Mouse (Mus musculus) gastrocnemius, adult 8-10 months (tissue): ENCODE results near the gene Gm10382. TPM values are rescaled to one million over a fixed set of nuclear protein-coding genes. Genes with fewer than 3 reads are reported as not detected.
A peak's percentile ranks its signal among the peaks of the same experiment; 100 is the strongest.
"Not testable (repeated sequence)": the region's sequence is repeated elsewhere in the genome, so short reads cannot be mapped to it uniquely, and the experiment has no call there.

Experiments
- DNase-seq, 2 experiments: peaks; one replicate each; pipeline ENCODE4 v3.0.0; 2022; ENCODE audit warnings: low spot score in 2 of 2
- total RNA-seq, 4 experiments: library from RNA; stranded (reverse); gene quantifications; 2 replicates each; pipeline ENCODE4 v1.2.4; 2022

The Gm10382 gene
- total RNA-seq, 4 experiments from 2014 or later, result 0.31 to 0.34 TPM; not detected in 2

DNA sequence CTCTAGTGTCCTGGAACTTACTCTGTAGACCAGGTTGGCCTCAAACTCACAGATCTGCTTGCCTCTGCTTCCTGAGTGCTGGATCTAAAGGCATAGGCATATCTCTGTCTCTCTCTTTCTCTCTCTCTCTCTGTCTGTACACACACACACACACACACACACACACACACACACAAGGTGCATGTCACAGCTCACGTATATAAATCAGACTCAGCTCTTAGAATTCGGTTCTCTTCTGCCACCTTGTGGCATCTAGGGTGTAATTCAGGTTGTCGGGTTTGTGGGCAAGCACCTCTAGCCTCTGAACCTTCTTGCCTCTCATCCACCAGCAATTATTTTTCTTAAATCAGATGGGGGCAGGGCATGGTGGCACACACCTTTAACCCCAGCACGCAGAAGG is 20.6 kb upstream of the Gm10382 start:
- DNase-seq, result peak in 1 of 2 experiments; percentile 44

- DNase-seq, result no peak
Measured at GRCm38 (mm10) chr5:125370950-125371693, 18.0 kb upstream of the Gm10382 start.

DNA sequence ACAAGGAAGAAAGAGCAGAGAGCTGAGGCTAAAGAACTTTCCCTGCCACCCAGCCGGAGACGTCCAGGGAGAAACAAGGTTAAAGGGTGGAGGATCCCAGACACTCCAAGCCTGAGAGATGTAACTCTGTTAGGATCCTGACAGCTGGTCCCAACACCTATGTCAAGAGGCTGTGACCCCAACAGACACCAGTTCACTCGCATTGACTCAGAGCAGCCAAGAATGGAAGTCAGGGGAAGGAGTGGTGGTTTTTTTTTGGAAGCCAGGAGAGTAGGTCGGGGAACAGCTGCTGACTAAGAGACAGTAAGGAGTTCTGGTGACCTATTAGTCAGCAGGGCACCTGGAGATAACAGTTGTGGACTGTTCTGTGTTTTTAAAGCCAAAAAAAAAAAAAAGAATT is 17.1 kb upstream of the Gm10382 start:
- no peak for DNase-seq

- DNase-seq, result no peak
Measured at GRCm38 (mm10) chr5:125375871-125376270, 13.3 kb upstream of the Gm10382 start.

DNA sequence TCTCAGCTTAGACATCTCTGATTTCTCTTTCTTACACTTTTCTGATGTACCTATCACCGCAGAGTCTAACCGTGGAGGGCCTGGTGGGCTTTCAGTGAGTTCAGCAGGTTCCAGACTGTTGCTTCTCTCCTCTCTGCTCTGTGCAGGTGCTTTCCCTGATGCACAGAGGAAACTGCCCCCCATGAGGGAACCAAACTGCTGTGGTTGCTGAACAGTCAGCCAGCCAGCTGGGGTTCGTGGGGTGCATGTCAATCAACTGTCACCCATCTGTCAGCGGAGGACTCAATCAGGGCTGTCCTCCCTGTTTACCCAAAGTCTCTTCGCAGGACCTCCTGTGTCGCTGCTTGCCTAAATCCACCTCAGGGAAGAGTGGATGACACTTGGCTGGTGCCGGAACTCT is 11.9 kb upstream of the Gm10382 start:
- no peak for DNase-seq

DNA sequence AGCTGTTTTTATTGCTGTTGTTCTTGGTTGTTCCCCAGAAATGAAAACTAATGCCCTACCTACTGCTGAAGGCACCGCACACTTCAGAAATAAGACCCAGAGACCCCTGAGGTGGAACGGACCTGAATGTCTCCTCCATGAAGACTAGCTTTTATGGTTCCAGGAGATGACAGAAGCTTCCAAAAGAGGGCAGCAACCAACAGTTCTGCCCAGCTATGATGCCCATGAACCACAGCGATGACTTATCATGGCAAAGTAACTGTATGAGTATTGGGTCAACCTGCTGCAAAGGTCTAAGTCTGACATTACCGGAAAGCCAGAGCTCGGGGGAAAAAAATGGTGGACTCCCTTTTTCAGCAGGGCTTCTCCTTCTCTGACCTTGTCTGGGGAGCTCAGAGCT is 10.2 kb upstream of the Gm10382 start:
- DNase-seq, result no peak

GRCm38 (mm10) chr5:125381954-125382672 is 7.0 kb upstream of the Gm10382 start:
- DNase-seq, result no peak

GRCm38 (mm10) chr5:125382673-125383558 is 6.2 kb upstream of the Gm10382 start:
- DNase-seq, result peak in 1 of 2 experiments; percentile 39

DNA sequence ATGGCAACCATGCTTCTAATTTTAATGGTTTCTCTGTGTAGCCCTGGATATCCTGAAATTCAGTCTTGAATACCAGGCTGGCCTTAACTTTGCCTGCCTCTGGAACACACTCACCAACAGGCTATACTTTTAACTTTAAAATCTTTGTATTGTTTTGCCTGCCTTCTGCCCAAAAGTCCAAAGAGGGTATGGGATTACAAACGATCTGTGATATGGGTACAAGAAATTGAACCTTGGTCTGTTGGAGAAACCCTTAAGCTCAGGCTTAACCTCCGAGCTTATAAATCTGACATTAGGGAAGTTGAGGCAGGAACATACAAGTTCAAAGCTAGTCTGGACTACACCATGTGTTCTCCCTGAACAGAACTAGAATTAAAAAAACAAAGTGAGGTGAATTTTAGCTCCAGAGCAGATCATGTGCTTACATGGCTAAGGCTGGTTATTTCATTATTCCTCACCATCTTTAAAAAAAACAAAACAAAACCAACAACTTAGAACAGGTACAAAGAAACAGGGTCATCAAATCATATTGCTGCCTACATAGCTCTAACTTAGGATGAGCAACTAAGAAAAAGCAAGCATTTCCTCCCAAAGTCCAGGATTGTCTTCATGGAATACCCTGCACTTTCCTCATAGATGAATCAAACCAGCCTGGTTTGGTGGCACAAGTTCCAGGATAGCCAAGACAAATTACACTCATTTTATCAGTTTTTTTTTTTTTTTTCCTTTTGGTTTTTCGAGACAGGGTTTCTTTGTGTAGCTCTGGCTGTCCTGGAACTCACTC is 5.3 kb upstream of the Gm10382 start:
- no peak for DNase-seq

DNA sequence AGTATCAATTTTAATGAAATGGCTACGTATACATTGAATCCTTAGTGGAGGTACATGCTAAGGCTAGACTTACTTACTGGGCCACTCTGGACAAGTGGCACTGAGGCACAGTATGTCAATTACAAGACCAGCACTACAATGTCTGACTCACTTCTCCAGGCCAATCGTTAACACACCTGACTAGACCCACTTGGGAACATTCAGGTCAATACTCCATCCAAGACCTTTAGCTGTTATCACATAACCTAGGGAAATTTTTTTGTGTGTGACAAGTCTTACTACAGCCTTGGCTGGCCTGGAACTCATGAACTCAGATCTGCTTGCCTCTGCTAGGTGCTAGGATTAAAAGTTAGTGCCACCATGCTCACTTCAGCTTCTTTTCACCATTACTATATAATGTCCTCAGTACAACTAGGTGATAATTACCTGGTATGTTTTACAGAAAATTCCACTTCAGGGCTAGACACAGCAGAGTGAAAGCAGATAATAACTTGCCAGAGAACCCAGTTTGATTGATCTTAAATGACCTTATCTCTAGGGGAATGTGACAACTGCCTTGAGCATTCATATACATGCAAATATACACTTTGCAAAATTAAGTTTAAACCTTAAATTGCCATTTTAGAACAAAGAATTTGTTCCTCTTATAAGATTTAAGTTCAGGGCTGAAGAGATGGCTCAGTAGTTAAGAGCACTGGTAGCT is 4.5 kb upstream of the Gm10382 start:
- DNase-seq, result no peak

GRCm38 (mm10) chr5:125385215-125385940 is 3.7 kb upstream of the Gm10382 start:
- no peak for DNase-seq

GRCm38 (mm10) chr5:125387295-125387694 is 1.8 kb upstream of the Gm10382 start:
- DNase-seq, result not testable (repeated sequence)

DNA sequence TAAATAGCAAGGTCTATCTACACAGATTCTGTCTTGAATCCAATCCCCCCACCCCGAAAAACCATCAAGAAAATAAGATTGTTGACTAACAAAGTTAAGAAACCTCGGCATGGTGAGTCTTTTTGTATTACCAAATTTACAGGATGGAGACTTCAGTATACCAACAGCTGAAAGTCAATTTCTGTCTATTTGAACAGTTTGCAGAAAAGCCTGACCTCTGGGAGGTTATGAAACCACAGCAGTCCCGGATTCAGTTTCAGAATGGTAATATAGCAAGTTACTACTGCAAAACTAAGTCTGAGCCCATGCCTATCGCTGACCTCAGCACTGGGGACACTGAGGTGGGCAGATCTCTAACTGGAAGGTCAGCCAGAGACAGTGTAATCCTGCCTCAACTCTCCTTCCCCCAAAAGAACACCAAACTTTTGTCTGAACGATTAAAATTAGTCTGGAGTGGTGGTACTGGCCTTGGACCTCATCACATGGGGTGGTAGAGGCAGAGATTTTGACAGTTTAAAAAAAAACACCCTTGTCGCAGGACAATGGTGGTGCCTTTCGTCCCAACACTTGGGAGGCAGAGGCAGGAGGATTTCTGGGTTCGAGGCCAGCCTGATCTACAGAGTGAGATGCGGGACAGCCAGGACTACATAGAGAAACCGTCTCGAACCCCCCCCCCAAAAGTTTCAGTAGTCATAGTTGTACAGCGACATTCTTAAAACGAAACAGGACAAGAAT is 597 bp upstream of the Gm10382 start:
- DNase-seq, result no peak

DNA sequence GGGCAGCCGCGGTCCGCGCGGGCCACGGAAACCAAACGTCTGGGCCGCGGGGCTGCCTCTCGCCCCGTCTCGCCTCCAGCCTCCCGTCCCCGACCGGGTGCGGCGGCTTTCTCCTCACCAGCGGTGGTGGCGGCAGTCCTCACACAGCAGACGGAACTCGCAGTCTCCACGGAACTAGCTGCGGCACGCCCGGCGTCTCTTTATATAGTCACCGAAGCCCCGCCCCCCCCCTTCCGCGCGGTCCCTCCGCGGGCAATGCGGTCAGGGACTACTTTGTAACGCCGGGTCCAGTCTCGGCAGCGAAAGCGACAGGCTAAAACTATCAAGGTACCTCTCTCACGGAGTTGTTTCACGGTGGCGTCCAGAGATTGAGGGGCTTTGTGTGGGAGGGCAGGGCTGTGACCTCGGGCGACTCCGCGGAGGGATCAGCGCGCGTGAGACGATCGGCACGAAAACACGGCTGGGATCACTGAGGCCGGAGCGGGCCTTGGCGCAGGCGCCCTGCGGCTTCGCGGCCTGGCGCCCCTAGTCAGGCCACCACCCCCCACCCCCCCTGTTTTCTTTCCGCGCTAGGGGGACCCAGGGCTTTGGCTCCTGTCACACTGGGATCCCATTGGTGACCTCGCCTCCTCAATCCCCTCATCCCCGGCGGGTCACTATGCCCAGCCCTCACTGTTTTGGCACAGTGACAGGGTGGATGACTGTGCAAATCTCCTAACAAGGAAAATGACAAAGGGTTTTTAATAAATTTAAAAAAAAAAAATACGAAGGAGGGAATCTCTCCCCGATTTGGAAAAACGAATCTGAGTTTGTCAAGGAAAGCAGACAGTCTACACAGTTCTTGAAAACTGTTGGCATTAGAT is 688 bp downstream of the Gm10382 start, which contains the start of gene Ubc:
TSS of gene Ubc (minus strand) at position 624 of the 863 bp plus-strand sequence.
- peak; percentile 90 for DNase-seq

DNA sequence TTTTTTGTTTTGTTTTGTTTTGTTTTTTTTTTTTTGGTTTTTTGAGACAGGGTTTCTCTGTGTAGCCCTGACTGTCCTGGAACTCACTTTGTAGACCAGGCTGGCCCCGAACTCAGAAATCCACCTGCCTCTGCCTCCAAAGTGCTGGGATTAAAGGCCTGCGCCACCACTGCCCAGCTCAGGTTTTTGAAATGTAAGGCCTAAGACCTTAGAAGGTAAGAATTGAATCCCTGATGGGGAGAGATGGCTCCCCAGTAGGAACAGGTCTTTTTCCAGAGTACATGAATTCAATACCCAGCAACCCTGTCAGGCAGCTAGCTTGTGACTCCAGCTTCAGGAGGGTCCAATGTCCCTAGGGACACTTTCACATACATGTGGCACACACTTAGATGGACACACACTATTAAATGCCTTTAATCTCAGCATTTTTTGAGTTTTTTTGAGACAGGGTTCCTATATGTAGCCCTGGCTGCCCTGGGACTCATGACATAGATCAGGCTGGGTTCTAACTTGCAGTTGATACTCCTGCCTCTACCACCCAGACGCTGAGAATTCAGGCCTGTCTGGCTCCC is 1.9 kb downstream of the Gm10382 start:
- DNase-seq, result no peak

DNA sequence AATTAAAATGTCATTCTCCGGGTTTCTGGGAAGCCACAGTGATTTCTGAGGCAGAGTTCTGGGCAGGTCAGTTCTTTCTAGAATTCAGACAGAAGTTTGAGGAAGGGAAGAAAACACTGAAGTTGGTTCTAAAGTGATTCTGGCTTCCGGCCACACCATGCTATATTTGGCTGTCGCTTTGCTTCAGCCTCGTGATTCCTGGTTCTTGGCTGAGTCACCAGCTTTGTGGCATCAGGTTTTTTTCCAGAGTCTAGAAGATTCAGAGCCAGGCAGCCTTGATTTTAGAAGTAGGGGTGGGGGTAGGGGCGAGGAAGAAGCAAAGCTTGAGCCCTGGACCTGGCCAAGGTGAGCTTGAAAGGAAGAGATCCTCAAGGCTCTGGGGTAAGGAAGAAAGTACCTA is 2.5 kb downstream of the Gm10382 start:
- peak; percentile 50 to 67 for DNase-seq

DNA sequence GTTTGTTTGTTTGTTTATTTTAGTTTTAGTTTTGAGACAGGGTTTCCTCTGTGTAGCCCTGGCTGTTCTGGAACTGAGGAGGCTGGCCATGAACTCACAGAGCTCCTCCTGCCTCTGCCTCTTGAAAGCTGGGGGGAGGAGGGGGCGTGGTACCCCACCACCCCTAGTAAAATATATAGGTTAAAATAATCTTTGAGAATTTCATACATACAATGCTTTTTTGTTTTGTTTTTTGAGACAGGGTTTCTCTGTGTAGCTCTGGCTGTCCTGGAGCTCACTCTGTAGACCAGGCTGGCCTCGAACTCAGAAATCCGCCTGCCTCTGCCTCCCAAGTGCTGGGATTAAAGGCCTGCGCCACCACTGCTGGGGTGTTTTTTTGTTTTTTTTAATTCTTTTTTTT is 3.1 kb downstream of the Gm10382 start:
- DNase-seq, result not testable (repeated sequence)

DNA sequence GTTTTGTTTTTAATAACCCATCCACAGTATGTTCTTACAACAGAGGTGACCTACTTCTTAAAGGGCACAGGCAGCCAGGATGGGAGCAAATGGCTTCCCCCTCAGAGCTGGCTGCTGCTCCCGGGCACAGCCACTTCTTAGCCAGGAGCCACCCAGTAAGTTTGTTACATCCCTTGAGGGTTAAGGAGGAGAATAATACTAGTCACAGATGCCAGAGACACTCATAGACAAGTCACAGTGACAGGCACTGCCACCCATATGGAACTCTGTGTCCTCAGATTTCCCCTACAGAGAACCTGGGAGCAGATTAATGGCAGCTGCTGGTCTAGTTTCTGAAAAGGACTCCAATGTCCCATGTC is 3.5 kb downstream of the Gm10382 start:
- DNase-seq, result no peak
